Mouse (Mus musculus): ENCODE measurements around the gene Cdk6. TPM values are rescaled to one million over a fixed set of nuclear protein-coding genes. Genes with fewer than 3 reads are reported as not detected.

The Cdk6 gene
- polyA plus RNA-seq, 1 experiment = 8.9 TPM

DNA sequence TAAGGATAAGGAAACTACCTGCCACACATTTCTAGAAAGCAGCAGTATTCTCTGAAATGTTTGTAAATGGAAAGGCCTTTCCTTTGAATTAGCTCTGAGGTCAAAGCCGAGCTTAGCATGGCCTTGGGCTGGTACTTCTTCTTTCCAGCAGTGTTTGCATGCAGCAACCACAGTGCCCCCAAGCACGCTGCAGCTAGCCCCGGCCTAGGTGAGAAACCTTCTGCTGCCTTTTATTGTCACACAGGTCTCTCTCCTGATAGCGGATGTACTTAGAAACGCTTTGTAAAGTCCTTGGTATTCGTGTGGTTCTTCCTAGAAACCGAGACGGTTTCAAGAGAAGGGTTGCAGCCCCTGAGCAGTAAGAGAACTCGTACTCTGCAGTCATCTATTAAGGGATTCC is 119.6 kb downstream of the Cdk6 start:
- TF ChIP-seq POLR2A (IDR thresholded peaks at IDR 0.05; ENCODE audit: insufficient read length, low read depth) (no peak), REST (IDR thresholded peaks at IDR 0.05; ENCODE audit: insufficient read depth, insufficient read length) (no peak), USF1 (IDR thresholded peaks at IDR 0.05; ENCODE audit: low read depth) (no peak), CEBPB (IDR thresholded peaks at IDR 0.05; ENCODE audit: insufficient read depth, poor library complexity, severe bottlenecking) (no peak), POLR2AphosphoS2 (IDR thresholded peaks at IDR 0.05; ENCODE audit: insufficient read length, low read depth) (no peak), E2F4 (IDR thresholded peaks at IDR 0.05; ENCODE audit: insufficient read depth) (no peak), TCF3 (IDR thresholded peaks at IDR 0.05; ENCODE audit: insufficient read length, low read depth) (no peak), TCF12 (IDR thresholded peaks at IDR 0.05; ENCODE audit: insufficient read depth, poor library complexity, severe bottlenecking) (no peak), MAX (IDR thresholded peaks at IDR 0.05; ENCODE audit: low read depth) (no peak), MYOG (IDR thresholded peaks at IDR 0.05; ENCODE audit: control insufficient read depth in 1 of 3, insufficient read depth in 1 of 3, insufficient read length in 2 of 3, low read depth in 2 of 3) (no peak), SRF (IDR thresholded peaks at IDR 0.05; ENCODE audit: control insufficient read depth, insufficient read length, low read depth) (no peak), MYOD1 (IDR thresholded peaks at IDR 0.05; ENCODE audit: control insufficient read depth in 1 of 3, insufficient read length in 2 of 3, low read depth in 2 of 3) (no peak)
- Histone ChIP-seq H3K36me3 (ENCODE audit: control insufficient read depth, insufficient read depth) (no peaks in the 10 kb centered on the region), H3K4me2 (ENCODE audit: low read depth) (no peak overlapping the region), H3K4me3 (no peak overlapping the region), H3K79me2 (ENCODE audit: control insufficient read depth, insufficient read depth) (no peaks in the 10 kb centered on the region), H3K27me3 (ENCODE audit: control insufficient read depth, insufficient read depth, insufficient read length) (no peaks in the 10 kb centered on the region), H3ac (ENCODE audit: control insufficient read depth, insufficient read length) (no peak overlapping the region)

DNA sequence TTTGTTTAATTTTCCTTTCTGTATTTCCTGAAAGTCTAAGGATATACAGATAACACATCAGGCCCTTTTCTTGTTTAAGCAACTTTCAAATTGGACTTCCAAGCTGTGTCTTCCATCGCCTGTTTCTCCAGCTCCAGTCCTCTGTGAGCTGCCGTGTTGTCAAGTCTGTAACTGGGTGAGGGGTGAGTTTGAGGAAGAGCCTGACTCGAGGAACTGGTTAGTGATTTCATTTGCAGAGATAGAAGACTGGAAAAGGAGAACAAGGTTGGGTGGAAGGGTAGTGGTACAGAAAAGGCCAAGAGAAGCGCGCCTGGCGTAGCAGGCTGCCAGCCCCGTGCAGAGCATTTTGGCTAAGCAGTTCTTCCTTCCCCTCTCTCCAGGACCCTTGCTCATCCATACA is 120.1 kb downstream of the Cdk6 start:
- H3K79me2 ChIP-seq (ENCODE audit: control insufficient read depth, insufficient read depth) = no peaks in the 10 kb centered on the region
- H3K27me3 ChIP-seq (ENCODE audit: control insufficient read depth, insufficient read depth, insufficient read length) = no peaks in the 10 kb centered on the region
- H3K4me2 ChIP-seq (ENCODE audit: low read depth) = no peak overlapping the region
- H3K4me3 ChIP-seq = no peak overlapping the region
- TF ChIP-seq MYOG (IDR thresholded peaks at IDR 0.05; ENCODE audit: control insufficient read depth in 1 of 3, insufficient read depth in 1 of 3, insufficient read length in 2 of 3, low read depth in 2 of 3) (no peak), POLR2AphosphoS2 (IDR thresholded peaks at IDR 0.05; ENCODE audit: insufficient read length, low read depth) (no peak), CEBPB (IDR thresholded peaks at IDR 0.05; ENCODE audit: insufficient read depth, poor library complexity, severe bottlenecking) (no peak), TCF12 (IDR thresholded peaks at IDR 0.05; ENCODE audit: insufficient read depth, poor library complexity, severe bottlenecking) (no peak), MAX (IDR thresholded peaks at IDR 0.05; ENCODE audit: low read depth) (no peak), TCF3 (IDR thresholded peaks at IDR 0.05; ENCODE audit: insufficient read length, low read depth) (no peak), REST (IDR thresholded peaks at IDR 0.05; ENCODE audit: insufficient read depth, insufficient read length) (no peak), POLR2A (IDR thresholded peaks at IDR 0.05; ENCODE audit: insufficient read length, low read depth) (no peak), SRF (IDR thresholded peaks at IDR 0.05; ENCODE audit: control insufficient read depth, insufficient read length, low read depth) (no peak), E2F4 (IDR thresholded peaks at IDR 0.05; ENCODE audit: insufficient read depth) (no peak)
- no peaks in the 10 kb centered on the region for H3K36me3 ChIP-seq (ENCODE audit: control insufficient read depth, insufficient read depth)
- no peak overlapping the region for H3ac ChIP-seq (ENCODE audit: control insufficient read depth, insufficient read length)

DNA sequence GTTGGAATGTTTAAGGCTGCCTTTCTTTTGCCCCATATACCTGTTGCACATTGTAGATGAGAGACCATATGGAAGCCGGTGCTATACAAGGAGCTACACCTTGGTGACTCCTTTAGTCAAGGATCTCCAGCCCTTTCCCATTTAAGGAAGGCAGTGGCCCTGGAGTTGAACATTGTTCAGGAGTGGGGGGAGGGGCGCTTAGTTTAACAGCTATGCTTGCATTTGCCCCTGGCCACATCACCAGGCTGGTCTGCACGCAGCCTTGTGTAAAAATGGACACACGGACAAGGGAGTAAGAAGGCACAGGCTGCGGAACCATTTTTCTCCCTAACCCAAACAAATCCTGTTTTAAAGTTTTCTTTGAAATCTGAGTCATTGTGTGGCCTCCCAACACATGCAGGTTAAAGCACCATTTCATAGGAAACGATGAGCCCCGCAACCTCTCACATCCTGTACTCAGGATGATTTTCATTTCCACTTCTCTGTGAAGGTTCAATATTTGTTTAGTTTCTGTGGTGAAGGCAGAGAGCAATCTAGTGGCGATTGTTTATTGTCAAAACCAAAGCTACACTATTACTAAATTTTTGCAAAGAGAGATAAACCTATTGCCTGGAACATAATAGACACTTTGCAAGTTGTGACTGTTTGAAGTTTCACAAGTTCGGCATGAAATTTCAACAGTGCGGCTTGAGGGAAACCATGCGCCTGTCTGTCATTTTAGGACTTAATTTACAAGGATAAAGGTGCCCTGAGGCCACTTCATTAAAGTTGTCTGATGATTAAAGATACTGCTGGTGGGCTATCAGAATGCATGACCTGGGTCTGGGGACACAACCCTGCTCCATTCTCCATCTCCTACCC is 121.8 kb downstream of the Cdk6 start:
- Histone ChIP-seq H3K4me2 (ENCODE audit: low read depth) (no peak overlapping the region), H3ac (ENCODE audit: control insufficient read depth, insufficient read length) (no peak overlapping the region), H3K36me3 (ENCODE audit: control insufficient read depth, insufficient read depth) (no peaks in the 10 kb centered on the region), H3K27me3 (ENCODE audit: control insufficient read depth, insufficient read depth, insufficient read length) (no peaks in the 10 kb centered on the region), H3K4me3 (no peak overlapping the region), H3K79me2 (ENCODE audit: control insufficient read depth, insufficient read depth) (no peaks in the 10 kb centered on the region)
- TF ChIP-seq USF1 (IDR thresholded peaks at IDR 0.05; ENCODE audit: low read depth) = no peak
- no peak for TF ChIP-seq TCF12 (IDR thresholded peaks at IDR 0.05; ENCODE audit: insufficient read depth, poor library complexity, severe bottlenecking)
- no peak for TF ChIP-seq TCF3 (IDR thresholded peaks at IDR 0.05; ENCODE audit: insufficient read length, low read depth)
- no peak for TF ChIP-seq MAX (IDR thresholded peaks at IDR 0.05; ENCODE audit: low read depth)
- no peak for TF ChIP-seq REST (IDR thresholded peaks at IDR 0.05; ENCODE audit: insufficient read depth, insufficient read length)
- no peak for TF ChIP-seq MYOD1 (IDR thresholded peaks at IDR 0.05; ENCODE audit: control insufficient read depth in 1 of 3, insufficient read length in 2 of 3, low read depth in 2 of 3)
- TF ChIP-seq MYOG (IDR thresholded peaks at IDR 0.05; ENCODE audit: control insufficient read depth in 1 of 3, insufficient read depth in 1 of 3, insufficient read length in 2 of 3, low read depth in 2 of 3) = no peak
- TF ChIP-seq POLR2A (IDR thresholded peaks at IDR 0.05; ENCODE audit: insufficient read length, low read depth) = no peak
- no peak for TF ChIP-seq E2F4 (IDR thresholded peaks at IDR 0.05; ENCODE audit: insufficient read depth)

DNA sequence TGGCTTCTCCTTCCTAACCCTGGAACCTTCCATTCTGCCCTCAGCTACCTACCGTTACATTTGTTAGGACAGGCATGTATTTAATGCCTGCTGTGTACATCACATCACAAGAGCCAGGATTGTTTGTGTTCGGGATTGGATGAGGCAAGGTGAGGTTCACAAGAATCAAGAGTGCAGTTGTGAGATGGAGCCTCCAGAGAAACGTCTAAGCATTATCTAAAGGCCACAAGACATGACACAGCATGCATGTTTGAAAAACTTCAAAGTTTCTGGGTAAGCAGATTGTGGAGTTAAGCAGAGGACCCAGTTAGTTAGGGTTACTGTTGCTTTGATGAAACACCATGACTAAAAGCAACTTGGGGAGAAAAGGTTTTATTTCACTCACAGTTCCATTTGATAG is 122.5 kb downstream of the Cdk6 start:
- no peaks in the 10 kb centered on the region for H3K79me2 ChIP-seq (ENCODE audit: control insufficient read depth, insufficient read depth)
- H3K4me2 ChIP-seq (ENCODE audit: low read depth) = no peak overlapping the region
- H3K27me3 ChIP-seq (ENCODE audit: control insufficient read depth, insufficient read depth, insufficient read length) = no peaks in the 10 kb centered on the region
- no peak overlapping the region for H3ac ChIP-seq (ENCODE audit: control insufficient read depth, insufficient read length)
- H3K4me3 ChIP-seq = no peak overlapping the region
- TF ChIP-seq CEBPB (IDR thresholded peaks at IDR 0.05; ENCODE audit: insufficient read depth, poor library complexity, severe bottlenecking) (no peak), MYOD1 (IDR thresholded peaks at IDR 0.05; ENCODE audit: control insufficient read depth in 1 of 3, insufficient read length in 2 of 3, low read depth in 2 of 3) (no peak), TCF12 (IDR thresholded peaks at IDR 0.05; ENCODE audit: insufficient read depth, poor library complexity, severe bottlenecking) (no peak), REST (IDR thresholded peaks at IDR 0.05; ENCODE audit: insufficient read depth, insufficient read length) (no peak), POLR2AphosphoS2 (IDR thresholded peaks at IDR 0.05; ENCODE audit: insufficient read length, low read depth) (no peak), TCF3 (IDR thresholded peaks at IDR 0.05; ENCODE audit: insufficient read length, low read depth) (no peak), MYOG (IDR thresholded peaks at IDR 0.05; ENCODE audit: control insufficient read depth in 1 of 3, insufficient read depth in 1 of 3, insufficient read length in 2 of 3, low read depth in 2 of 3) (no peak), POLR2A (IDR thresholded peaks at IDR 0.05; ENCODE audit: insufficient read length, low read depth) (no peak), MAX (IDR thresholded peaks at IDR 0.05; ENCODE audit: low read depth) (no peak), USF1 (IDR thresholded peaks at IDR 0.05; ENCODE audit: low read depth) (no peak), E2F4 (IDR thresholded peaks at IDR 0.05; ENCODE audit: insufficient read depth) (no peak), SRF (IDR thresholded peaks at IDR 0.05; ENCODE audit: control insufficient read depth, insufficient read length, low read depth) (no peak)
- H3K36me3 ChIP-seq (ENCODE audit: control insufficient read depth, insufficient read depth) = no peaks in the 10 kb centered on the region

Data from myocyte (in vitro differentiated cells).